Mouse (Mus musculus) forebrain, embryonic 15.5 days (tissue): Measurements from ENCODE around the gene Clec16a. TPM values are rescaled to one million over a fixed set of nuclear protein-coding genes. Genes with fewer than 3 reads are reported as not detected.

ENCODE experiments used
- ATAC-seq: fragments of 200-750 bp; cut with Nextera tagmentation; replicated peaks from 2 replicates; pipeline ENCODE4 v1.8.0; 2017; ENCODE audit warnings: mild to moderate bottlenecking, moderate TSS enrichment, moderate library complexity
- H3K27ac ChIP-seq: fragments of 300-500 bp; sonication (generic); replicated peaks from 2 replicates; pipeline ENCODE4 v1.5.1; 2015; ENCODE audit warnings: mild to moderate bottlenecking, inconsistent platforms
- H3K27me3 ChIP-seq: fragments of 300-500 bp; sonication (generic); 2 replicates; pipeline ENCODE4 v1.6.1; 2015; ENCODE audit warnings: inconsistent platforms
- H3K36me3 ChIP-seq: fragments of 300-500 bp; sonication (generic); 2 replicates; pipeline ENCODE4 v1.6.1; 2015; ENCODE audit warnings: mild to moderate bottlenecking, inconsistent platforms
- H3K4me1 ChIP-seq: fragments of 300-500 bp; sonication (generic); 2 replicates; pipeline ENCODE4 v1.6.1; 2015; ENCODE audit warnings: inconsistent platforms
- H3K4me2 ChIP-seq: fragments of 300-500 bp; sonication (generic); replicated peaks from 2 replicates; pipeline ENCODE4 v1.6.1; 2015; ENCODE audit warnings: mild to moderate bottlenecking, inconsistent platforms
- H3K4me3 ChIP-seq: fragments of 300-500 bp; sonication (generic); 2 replicates; pipeline ENCODE4 v1.5.1; 2015; ENCODE audit warnings: mild to moderate bottlenecking, inconsistent platforms
- H3K9ac ChIP-seq: fragments of 300-500 bp; sonication (generic); replicated peaks from 2 replicates; pipeline ENCODE4 v1.6.1; 2015; ENCODE audit warnings: mild to moderate bottlenecking, inconsistent platforms
- H3K9me3 ChIP-seq: fragments of 300-500 bp; sonication (generic); 2 replicates; pipeline ENCODE4 v1.6.1; 2016; ENCODE audit warnings: inconsistent platforms
- WGBS: fragments of 180-500 bp; shearing (Covaris S2); methylation state at CpG from one replicate; pipeline ENCODE4 v1.1.7; 2015; ENCODE audit warnings: mixed read lengths; 5-methylcytosine and 5-hydroxymethylcytosine counted together
- polyA plus RNA-seq: library from polyadenylated mRNA; unstranded; fragments of >200 nt; fragmentation: Nextera tagmentation; extraction: Ambion mirVana; gene quantifications from 2 replicates; pipeline ENCODE4 v1.2.1, GENCODE M21; 2015

The Clec16a gene
- polyA plus RNA-seq, 1 experiment from 2014 or later: 77.1 TPM

DNA sequence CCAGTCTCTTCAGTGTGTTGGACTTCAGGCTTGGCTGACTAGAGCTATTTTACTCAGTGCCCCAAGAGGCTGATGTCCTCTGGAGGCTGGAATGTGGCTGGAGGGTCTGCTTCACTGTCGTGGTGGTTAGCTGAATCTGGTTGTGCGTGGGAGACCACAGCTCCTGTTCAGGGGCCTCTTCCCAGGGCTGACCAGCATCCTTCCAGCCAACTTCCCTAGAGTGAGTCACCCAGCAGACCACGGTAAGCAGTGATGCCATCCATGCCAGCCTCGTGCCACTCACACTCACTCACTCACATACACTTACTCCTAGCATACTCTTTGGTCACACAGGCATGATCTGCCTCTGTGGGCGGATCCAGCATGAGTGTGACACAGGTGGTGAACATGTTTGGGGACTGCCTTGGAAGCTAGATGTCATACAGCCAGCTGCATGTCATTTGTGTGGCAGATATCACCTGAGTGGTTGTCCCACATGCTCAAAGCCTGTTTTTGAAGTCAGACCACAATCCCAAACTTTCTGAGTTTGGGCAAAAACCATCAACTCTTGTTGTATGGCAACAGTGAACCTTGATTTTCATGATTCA is 24.8 kb downstream of the Clec16a start:
- Histone ChIP-seq H3K36me3 (peaks cover 29% of the 10 kb centered on the region), H3K4me2 (no peak overlapping the region), H3K9me3 (no peaks in the 10 kb centered on the region), H3K4me3 (no peak overlapping the region), H3K27me3 (no peaks in the 10 kb centered on the region), H3K9ac (no peak overlapping the region), H3K27ac (no peak overlapping the region), H3K4me1 (peaks cover 4% of the 10 kb centered on the region)
- 88% methylated on average over 5 of the region's 5 CpGs for WGBS
- ATAC-seq: no peak

DNA sequence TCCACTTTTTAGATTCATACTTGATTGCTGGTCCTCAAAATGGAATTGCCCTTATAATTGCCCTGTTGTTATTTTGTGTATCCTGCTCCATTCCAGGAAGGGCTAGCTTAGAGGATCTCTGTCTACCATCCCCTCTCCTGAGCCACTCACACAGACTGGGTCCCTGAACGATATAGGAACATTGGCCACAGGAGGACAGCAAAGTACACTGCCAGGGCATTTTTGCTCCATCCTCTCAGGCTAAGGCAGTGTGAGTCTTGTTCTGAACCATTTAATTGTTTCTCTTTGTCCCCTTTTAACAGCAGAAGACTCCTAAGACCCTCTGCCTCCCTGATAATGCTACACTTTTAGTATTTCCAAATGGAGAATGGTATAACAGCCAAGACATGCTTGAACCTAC is 25.6 kb downstream of the Clec16a start:
- ATAC-seq: no peak
- Histone ChIP-seq H3K4me3 (no peak overlapping the region), H3K9me3 (no peaks in the 10 kb centered on the region), H3K4me2 (no peak overlapping the region), H3K4me1 (peaks cover 2% of the 10 kb centered on the region), H3K27ac (no peak overlapping the region), H3K27me3 (no peaks in the 10 kb centered on the region), H3K36me3 (peaks cover 31% of the 10 kb centered on the region), H3K9ac (no peak overlapping the region)
- 76% methylated on average over 1 of the region's 1 CpGs for WGBS

- WGBS: 40% methylated on average over 2 of the region's 2 CpGs
Observed at GRCm38 (mm10) chr16:10571820-10572219, 26.7 kb downstream of the Clec16a start.

DNA sequence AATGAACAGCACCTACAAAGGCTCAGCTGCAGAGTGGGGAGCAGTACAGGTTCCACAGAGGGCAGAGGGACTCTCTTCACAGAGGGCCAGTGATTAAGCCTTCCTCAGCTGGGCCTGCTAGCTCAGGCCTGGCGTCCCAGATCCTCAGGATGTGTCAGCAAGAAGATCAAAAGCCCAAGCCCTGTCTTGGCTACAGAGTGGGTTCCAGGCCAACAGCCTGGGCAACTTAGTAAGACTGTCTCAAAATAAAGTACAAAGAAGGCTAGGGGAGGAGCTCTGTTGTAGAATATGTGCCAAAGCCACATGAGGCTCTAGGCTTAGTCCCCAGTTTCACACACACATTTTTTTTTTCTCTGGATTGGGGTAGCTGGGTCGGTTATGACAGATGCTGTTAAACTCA is 29.8 kb downstream of the Clec16a start:
- Histone ChIP-seq H3K9ac (no peak overlapping the region), H3K27me3 (no peaks in the 10 kb centered on the region), H3K4me1 (no peaks in the 10 kb centered on the region), H3K36me3 (peaks cover 60% of the 10 kb centered on the region), H3K27ac (no peak overlapping the region), H3K9me3 (no peaks in the 10 kb centered on the region), H3K4me3 (no peak overlapping the region), H3K4me2 (no peak overlapping the region)
- ATAC-seq: no peak
- WGBS: 81% methylated on average over 2 of the region's 2 CpGs

More at GRCm38 (mm10) chr16:10571820-10572219, 26.7 kb downstream of the Clec16a start:
- H3K9me3 ChIP-seq: no peaks in the 10 kb centered on the region
- no peak overlapping the region for H3K4me2 ChIP-seq
- no peaks in the 10 kb centered on the region for H3K4me1 ChIP-seq
- H3K36me3 ChIP-seq: peaks cover 35% of the 10 kb centered on the region
- no peaks in the 10 kb centered on the region for H3K27me3 ChIP-seq
- H3K27ac ChIP-seq: no peak overlapping the region
- H3K9ac ChIP-seq: no peak overlapping the region
- no peak overlapping the region for H3K4me3 ChIP-seq
- ATAC-seq: no peak

DNA sequence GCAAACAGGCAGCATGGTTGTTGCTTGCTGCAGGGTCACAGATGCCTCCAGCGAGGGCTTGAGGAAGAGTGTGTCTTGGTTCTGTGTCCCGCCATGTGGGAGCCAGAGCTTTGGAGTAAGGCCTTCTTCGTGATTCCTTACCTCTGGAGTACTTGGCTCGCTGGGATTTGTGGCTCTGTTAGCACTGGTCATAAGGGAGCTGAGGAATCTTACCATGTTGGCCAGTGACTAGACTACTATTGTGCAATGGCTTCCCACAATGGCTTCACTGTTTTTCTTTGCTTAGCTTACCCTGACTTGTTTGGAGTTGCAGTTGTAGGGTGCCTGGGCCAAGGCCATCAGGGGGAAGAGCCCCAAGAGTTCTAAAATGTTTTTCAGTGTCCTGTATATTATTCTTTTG is 30.8 kb downstream of the Clec16a start:
- Histone ChIP-seq H3K27ac (no peak overlapping the region), H3K4me1 (no peaks in the 10 kb centered on the region), H3K9me3 (no peaks in the 10 kb centered on the region), H3K9ac (no peak overlapping the region), H3K4me2 (no peak overlapping the region), H3K36me3 (peaks cover 63% of the 10 kb centered on the region), H3K27me3 (no peaks in the 10 kb centered on the region), H3K4me3 (no peak overlapping the region)
- 89% methylated on average over 4 of the region's 4 CpGs for WGBS
- ATAC-seq: no peak

DNA sequence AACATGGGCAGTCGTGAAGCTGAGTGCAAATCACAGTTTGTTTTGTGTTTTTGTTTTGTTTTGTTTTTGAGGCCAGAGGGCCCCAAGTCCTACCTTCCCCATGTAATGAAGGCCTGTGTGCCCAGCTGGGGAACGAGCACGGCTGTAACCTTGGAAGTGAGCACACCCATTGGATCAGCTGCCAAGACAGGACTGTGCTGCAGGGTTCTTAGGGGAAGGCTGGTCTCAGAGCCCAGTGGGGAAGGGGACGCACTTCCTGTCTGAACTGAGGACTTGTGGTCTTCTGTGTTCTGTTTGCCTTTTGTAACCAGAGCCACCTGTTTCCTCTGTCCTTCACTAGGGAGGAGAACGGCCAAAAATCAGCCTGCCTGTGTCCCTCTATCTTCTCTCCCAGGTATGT is 32.4 kb downstream of the Clec16a start:
- no peak for ATAC-seq
- Histone ChIP-seq H3K9me3 (no peaks in the 10 kb centered on the region), H3K4me2 (no peak overlapping the region), H3K4me3 (no peak overlapping the region), H3K27ac (no peak overlapping the region), H3K27me3 (no peaks in the 10 kb centered on the region), H3K9ac (no peak overlapping the region), H3K4me1 (no peaks in the 10 kb centered on the region), H3K36me3 (peaks cover 70% of the 10 kb centered on the region)
- WGBS: 81% methylated on average over 5 of the region's 5 CpGs

- Histone ChIP-seq H3K9ac (no peak overlapping the region), H3K36me3 (peaks cover 73% of the 10 kb centered on the region)
- 76% methylated on average over 1 of the region's 1 CpGs for WGBS
Observed at GRCm38 (mm10) chr16:10578376-10578775, 33.2 kb downstream of the Clec16a start.

DNA sequence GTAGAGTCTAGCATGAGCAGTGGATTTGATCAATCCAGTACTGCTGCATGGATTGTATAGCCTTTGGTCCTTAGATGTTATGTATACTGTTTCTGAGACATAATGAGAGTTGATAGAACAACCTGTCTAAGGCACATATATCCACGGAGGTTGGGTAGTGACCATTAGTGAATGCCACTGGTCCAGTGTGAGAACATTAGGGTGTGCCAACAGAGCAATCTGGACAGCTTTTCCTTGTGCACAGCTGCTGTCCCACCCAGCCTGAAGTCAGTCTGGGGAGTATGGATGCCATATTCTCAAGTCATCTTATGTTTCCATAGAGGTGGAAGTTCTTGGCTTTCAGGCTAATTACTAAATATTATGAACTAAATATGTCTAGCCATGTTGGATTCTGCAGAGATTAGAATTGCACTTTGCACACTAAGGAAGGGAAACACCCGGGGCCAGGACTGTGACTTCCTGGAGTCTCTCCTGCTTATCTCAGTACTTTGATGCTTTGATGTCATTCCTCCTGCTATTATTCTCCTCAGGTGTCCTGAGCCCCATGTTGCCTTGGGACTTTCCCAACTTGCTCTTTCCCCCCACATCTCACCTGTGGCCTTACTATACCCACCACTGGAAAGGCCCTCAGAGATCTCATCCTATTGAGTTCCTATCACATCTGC is 36.2 kb downstream of the Clec16a start:
- Histone ChIP-seq H3K27ac (no peak overlapping the region), H3K27me3 (no peaks in the 10 kb centered on the region), H3K9me3 (no peaks in the 10 kb centered on the region), H3K4me3 (no peak overlapping the region), H3K4me1 (no peaks in the 10 kb centered on the region), H3K9ac (no peak overlapping the region), H3K36me3 (peaks cover 67% of the 10 kb centered on the region), H3K4me2 (no peak overlapping the region)
- no peak for ATAC-seq
- 93% methylated on average over 2 of the region's 2 CpGs for WGBS

More at GRCm38 (mm10) chr16:10578376-10578775, 33.2 kb downstream of the Clec16a start:
- Histone ChIP-seq H3K4me1 (no peaks in the 10 kb centered on the region), H3K9me3 (no peaks in the 10 kb centered on the region), H3K4me2 (no peak overlapping the region), H3K27ac (no peak overlapping the region), H3K4me3 (no peak overlapping the region), H3K27me3 (no peaks in the 10 kb centered on the region)
- ATAC-seq: no peak

GRCm38 (mm10) chr16:10585165-10585564 is 40.0 kb downstream of the Clec16a start:
- no peak overlapping the region for H3K4me2 ChIP-seq
- peaks cover 37% of the 10 kb centered on the region for H3K36me3 ChIP-seq
- H3K27me3 ChIP-seq: no peaks in the 10 kb centered on the region
- no peak overlapping the region for H3K9ac ChIP-seq
- ATAC-seq: no peak
- 91% methylated on average over 1 of the region's 1 CpGs for WGBS
- no peaks in the 10 kb centered on the region for H3K9me3 ChIP-seq
- H3K4me3 ChIP-seq: no peak overlapping the region
- no peak overlapping the region for H3K27ac ChIP-seq
- H3K4me1 ChIP-seq: no peaks in the 10 kb centered on the region

- Histone ChIP-seq H3K4me3 (no peak overlapping the region), H3K4me2 (no peak overlapping the region), H3K4me1 (no peaks in the 10 kb centered on the region), H3K9ac (no peak overlapping the region), H3K27me3 (no peaks in the 10 kb centered on the region), H3K9me3 (no peaks in the 10 kb centered on the region), H3K27ac (no peak overlapping the region), H3K36me3 (peaks cover 24% of the 10 kb centered on the region)
- no peak for ATAC-seq
- 96% methylated on average over 3 of the region's 3 CpGs for WGBS
Observed at GRCm38 (mm10) chr16:10586546-10586945, 41.4 kb downstream of the Clec16a start.

DNA sequence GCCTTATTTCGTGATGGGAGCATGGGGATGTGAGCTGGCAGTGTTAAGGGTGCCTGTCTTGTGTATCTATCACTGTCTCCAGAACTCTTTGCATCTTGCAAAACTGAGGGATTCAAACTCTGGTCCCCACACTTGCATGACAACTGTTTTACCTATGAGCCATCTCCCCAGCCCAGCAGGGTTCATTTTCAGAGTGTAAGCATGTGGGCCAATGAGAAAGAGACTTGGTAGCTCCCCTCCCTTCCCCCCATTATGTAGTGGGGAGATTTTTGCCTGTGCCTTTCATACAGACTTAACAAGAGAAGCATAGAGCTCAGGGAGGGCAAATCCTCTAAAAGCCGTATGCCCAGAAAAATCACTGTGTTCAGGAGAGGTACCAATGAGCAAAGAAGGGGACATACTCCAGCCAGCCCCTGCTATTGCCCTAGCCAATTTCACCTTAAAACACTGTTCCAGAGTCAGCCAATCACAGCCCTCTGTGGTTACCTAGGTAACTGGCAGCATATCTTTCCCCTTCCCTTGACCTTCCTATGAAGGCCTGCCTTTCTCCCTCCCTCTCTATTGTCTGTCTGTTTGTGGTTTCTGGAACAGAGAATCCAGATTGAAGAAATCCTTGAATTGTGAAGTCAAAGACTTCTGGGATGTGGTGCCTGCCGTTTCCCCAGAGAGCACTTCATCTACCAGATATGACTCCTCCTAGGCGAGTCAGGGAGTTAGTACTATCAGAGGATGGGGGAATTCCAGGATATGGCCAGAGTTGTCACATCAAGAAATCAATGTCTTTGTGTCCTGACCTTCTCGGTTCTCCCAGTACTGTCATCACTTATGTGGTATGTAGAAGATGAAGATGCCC is 55.0 kb downstream of the Clec16a start:
- Histone ChIP-seq H3K9ac (no peak overlapping the region), H3K27ac (peak overlapping the region; percentile 52; the same call in 1 of the 2 replicates), H3K4me3 (no peak overlapping the region), H3K27me3 (no peaks in the 10 kb centered on the region), H3K4me1 (no peaks in the 10 kb centered on the region), H3K9me3 (no peaks in the 10 kb centered on the region), H3K36me3 (peaks cover 15% of the 10 kb centered on the region; the same call in 1 of the 2 replicates), H3K4me2 (no peak overlapping the region)
- 59% methylated on average over 5 of the region's 5 CpGs for WGBS
- peak; percentile 79 for ATAC-seq

DNA sequence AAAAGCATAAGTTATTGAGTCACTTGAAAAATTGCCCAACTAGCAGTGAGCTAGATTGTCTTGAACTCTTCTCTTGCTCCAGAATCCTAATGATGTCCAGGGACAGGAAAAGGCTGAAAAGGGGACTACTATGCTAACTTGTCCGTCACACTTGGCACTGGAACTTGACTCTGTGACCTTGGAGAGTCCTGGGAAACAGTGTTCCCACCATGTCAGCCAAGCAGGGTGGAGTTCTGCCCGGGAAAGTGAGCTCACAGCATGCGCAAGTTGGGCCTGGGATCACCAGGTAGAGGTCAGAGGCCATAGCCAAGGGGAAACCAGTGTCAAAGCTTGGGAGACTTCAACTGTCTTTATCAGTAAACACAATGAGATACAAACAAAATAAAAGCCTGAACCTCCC is 62.7 kb downstream of the Clec16a start:
- Histone ChIP-seq H3K27ac (no peak overlapping the region), H3K4me2 (no peak overlapping the region), H3K4me3 (no peak overlapping the region), H3K9ac (no peak overlapping the region), H3K27me3 (no peaks in the 10 kb centered on the region), H3K4me1 (no peaks in the 10 kb centered on the region), H3K36me3 (peaks cover 10% of the 10 kb centered on the region; the same call in 1 of the 2 replicates), H3K9me3 (no peaks in the 10 kb centered on the region)
- 90% methylated on average over 3 of the region's 3 CpGs for WGBS
- no peak for ATAC-seq
